Mouse (Mus musculus): Measurements from ENCODE around the gene Pold1. TPM values are rescaled to one million over a fixed set of nuclear protein-coding genes. Genes with fewer than 3 reads are reported as not detected.

Pold1 gene
- polyA plus RNA-seq, 1 experiment from 2014 or later, result 101 TPM

DNA sequence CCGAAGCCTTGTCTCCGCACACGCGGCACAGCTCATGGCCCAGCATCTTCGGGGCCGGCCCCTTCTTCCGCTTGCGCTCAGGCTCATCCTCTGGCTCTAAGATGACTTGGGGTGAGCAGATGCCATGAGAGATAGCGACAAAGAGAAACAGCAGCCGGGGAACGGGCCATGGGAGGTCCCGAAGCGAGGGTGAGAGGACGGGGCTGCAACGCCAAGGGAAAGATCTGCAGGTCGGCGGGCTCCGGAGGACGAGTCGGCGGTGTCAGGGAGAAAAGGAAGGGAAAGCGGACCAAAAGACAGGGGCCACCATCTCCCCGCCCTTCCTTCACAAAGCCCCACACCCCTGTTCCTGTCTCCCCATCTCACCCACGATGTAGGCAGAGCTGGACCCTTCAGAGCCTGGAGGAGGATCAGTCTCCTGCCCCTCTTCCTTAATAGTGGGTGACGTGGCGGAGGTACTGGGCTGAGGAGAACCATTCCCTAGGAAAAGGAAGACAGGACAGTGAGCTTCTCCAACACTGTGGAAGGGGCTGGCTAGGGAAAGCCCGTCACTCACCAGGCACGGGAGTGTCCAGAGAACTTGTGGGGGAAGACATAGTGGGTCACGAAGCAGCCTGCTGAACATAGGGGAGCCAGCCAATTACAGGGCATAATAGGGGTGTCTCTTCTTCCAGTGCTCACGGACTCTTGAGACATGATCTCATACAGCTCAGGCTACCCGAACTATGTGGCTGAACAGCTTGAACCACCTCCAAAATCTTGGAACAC, 3.7 kb upstream of the Pold1 start:
- Histone ChIP-seq H3K36me3 (peaks cover 32% of the 10 kb centered on the region), H3K9me3 (no peaks in the 10 kb centered on the region), H3K27ac (peak overlapping the region; percentile 98; the same call in 1 of the 2 replicates), H3K27me3 (no peaks in the 10 kb centered on the region), H3K9ac (no peak overlapping the region), H3K4me3 (peak overlapping the region; percentile 91), H3K4me2 (replicated peaks) (peak overlapping the region; percentile 69), H3K4me1 (peaks cover 20% of the 10 kb centered on the region)
- 83% methylated on average over 31 of the region's 31 CpGs for WGBS
- ATAC-seq (ENCODE audit: low FRiP score, low read depth), result no peak

DNA sequence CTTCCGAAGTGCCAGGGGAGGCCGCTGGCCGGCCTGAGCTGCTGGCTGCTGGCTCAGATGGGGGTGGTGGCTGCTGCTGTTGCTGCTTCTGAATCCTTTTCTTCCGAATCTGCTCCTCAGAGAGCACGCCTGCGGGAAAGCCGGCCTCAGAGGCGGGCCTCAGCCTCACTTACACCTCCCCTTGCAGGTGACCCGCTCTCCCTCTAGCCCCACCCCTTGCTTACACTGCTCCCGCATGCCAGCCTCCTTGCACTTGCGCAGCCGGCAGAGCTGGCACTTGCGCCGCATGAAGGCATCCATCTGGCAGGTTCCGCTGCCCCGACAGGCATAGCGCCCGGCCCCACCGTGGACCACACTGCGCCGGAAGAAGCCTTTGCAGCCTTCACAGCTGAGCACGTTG, 3.1 kb upstream of the Pold1 start:
- H3K4me2 ChIP-seq (replicated peaks), result no peak overlapping the region
- no peak overlapping the region for H3K4me3 ChIP-seq
- H3K9ac ChIP-seq, result no peak overlapping the region
- no peaks in the 10 kb centered on the region for H3K9me3 ChIP-seq
- peaks cover 32% of the 10 kb centered on the region for H3K36me3 ChIP-seq
- ATAC-seq (ENCODE audit: low FRiP score, low read depth), result no peak
- H3K4me1 ChIP-seq, result peaks cover 26% of the 10 kb centered on the region
- 79% methylated on average over 22 of the region's 22 CpGs for WGBS
- H3K27ac ChIP-seq, result no peak overlapping the region
- H3K27me3 ChIP-seq, result no peaks in the 10 kb centered on the region

DNA sequence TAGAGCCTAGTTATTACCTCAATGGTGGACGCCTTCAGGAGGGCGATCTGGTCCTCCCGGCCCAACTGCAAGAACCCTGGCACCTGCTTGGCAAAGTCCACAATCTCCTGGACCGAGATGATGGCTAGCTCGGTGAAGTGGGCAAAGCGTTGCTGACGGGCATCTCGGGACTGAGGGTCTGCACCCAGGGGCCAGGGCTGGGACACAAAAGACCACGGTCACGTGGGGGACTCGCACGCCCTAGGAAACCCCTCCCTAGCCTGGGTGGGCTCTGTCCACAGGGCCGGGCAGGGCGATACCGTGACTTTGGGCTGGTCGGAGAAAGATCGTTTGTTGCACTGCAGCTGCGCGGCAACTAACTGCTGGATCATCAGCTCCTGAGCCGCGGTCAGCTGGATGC, 2.7 kb upstream of the Pold1 start:
- Histone ChIP-seq H3K36me3 (peaks cover 34% of the 10 kb centered on the region), H3K4me2 (replicated peaks) (no peak overlapping the region), H3K27ac (no peak overlapping the region), H3K9me3 (0 out of 2 replicates have a peak, but pooled peaks cover under 1% of the 10 kb centered on the region), H3K4me1 (peaks cover 26% of the 10 kb centered on the region), H3K4me3 (no peak overlapping the region), H3K27me3 (no peaks in the 10 kb centered on the region), H3K9ac (no peak overlapping the region)
- 90% methylated on average over 21 of the region's 21 CpGs for WGBS
- no peak for ATAC-seq (ENCODE audit: low FRiP score, low read depth)

DNA sequence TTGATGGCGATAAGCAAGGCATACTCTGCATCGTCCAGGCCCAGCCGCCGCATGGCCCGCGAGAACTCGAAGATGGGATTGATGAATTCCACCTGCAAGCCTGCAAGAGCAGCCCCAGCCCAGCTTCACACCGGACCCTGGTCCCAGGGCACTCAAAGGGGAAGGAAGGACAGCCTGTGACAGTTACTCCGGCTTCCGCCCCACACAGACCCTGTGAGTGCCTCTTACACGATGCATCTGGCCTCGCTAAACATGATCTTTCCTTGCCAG, 1.7 kb upstream of the Pold1 start:
- WGBS, result 96% methylated on average over 12 of the region's 12 CpGs
- ATAC-seq (ENCODE audit: low FRiP score, low read depth), result no peak
- Histone ChIP-seq H3K4me2 (replicated peaks) (no peak overlapping the region), H3K4me3 (no peak overlapping the region), H3K4me1 (peaks cover 26% of the 10 kb centered on the region), H3K36me3 (peaks cover 42% of the 10 kb centered on the region), H3K9ac (0 out of 2 replicates have a peak overlapping the region, but pooled peaks have one; percentile 19), H3K27me3 (no peaks in the 10 kb centered on the region), H3K9me3 (peaks cover 5% of the 10 kb centered on the region; the same call in 1 of the 2 replicates), H3K27ac (no peak overlapping the region)

DNA sequence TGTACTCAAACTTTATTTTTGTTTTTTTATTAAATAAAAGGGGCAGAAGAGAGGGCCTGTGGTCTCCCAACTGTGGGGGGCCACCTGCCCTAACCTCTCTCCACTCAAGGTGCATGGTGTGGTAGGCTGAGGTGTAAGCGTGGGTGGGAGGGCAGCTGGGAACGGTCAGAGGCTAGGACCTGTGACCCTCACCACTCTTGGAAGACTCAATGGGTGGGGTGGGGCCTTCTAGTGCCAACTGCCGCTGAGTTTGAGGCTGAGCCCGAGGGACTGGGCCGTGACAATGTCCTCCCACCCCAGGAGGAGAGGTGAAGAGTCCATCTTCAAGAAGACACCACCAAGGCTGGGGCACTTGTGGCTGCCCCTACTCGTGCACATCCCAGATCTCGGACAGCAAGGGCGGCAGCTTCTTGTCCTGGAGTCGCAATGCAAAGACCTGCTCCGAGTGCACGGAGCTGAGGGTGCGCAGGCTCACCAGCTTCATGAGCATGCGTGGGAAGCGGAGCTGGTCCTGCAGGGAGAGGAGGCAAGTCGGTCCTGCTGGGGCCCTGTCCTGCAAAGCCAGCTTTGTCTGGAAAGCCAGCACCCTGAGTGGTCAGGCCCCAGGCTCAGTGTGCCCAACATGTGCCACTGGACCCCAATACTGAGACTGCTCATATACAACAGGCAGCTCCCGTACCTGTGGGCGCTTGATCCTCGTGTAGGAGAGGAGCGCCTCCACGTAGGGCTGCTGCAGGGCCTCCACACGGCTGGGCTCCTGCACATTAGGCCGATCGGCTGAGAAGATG, 1.2 kb upstream of the Pold1 start:
- peaks cover 26% of the 10 kb centered on the region for H3K4me1 ChIP-seq
- no peak overlapping the region for H3K27ac ChIP-seq
- WGBS, result 93% methylated on average over 23 of the region's 23 CpGs
- ATAC-seq (ENCODE audit: low FRiP score, low read depth), result no peak
- no peak overlapping the region for H3K4me3 ChIP-seq
- H3K4me2 ChIP-seq (replicated peaks), result no peak overlapping the region
- H3K9ac ChIP-seq, result no peak overlapping the region
- peaks cover 44% of the 10 kb centered on the region for H3K36me3 ChIP-seq
- H3K27me3 ChIP-seq, result no peaks in the 10 kb centered on the region
- peaks cover 5% of the 10 kb centered on the region; the same call in 1 of the 2 replicates for H3K9me3 ChIP-seq

DNA sequence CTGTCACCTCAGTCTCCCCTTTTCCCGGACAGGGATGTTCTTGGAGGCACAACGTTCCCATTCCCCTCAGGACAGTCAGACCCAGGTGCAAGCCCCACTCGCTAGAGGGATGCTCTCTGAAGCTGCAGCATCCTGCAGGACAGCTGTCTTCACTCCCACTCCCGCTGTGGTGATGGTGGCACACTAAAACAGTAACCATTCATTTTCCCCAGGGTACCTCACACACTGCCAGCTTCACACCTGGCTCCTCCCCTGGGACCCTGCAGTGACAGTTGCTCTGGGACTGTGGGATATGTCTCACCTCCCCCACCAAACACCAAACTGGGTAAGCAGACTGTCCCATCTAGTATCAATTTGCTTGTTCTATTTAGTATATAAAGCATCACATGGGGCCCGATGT, 924 bp downstream of the Pold1 start:
- no peak overlapping the region; the same call in 1 of the 2 replicates for H3K27ac ChIP-seq

DNA sequence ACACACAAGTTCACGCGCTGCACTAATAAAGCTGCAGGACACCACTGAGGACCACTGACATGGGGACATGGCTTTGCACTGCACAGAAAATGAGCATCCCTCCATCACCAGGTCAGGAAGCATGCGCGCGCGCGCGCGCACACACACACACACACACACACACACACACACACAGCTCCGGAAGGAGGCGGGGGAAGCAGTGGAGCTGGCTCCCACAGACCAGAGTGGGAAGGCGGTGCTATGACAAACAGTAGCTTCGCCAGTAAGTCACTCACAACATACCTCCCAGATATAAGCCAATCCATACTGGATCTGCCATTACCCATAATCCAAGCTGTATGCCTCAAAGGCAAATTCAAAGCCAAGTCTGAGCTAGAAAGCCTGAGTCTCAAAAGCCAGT, 1.6 kb downstream of the Pold1 start:
- peaks cover 49% of the 10 kb centered on the region for H3K36me3 ChIP-seq

More for the DNA sequence above, 924 bp downstream of the Pold1 start:
- WGBS, result 27% methylated on average over 5 of the region's 5 CpGs
- H3K36me3 ChIP-seq, result peaks cover 47% of the 10 kb centered on the region
- peak overlapping the region; percentile 66 for H3K4me3 ChIP-seq
- H3K27me3 ChIP-seq, result no peaks in the 10 kb centered on the region
- peak overlapping the region; percentile 85 for H3K4me2 ChIP-seq (replicated peaks)
- H3K4me1 ChIP-seq, result peaks cover 17% of the 10 kb centered on the region
- H3K9me3 ChIP-seq, result peaks cover 5% of the 10 kb centered on the region; the same call in 1 of the 2 replicates
- ATAC-seq (ENCODE audit: low FRiP score, low read depth), result no peak
- H3K9ac ChIP-seq, result peak overlapping the region; percentile 78

DNA sequence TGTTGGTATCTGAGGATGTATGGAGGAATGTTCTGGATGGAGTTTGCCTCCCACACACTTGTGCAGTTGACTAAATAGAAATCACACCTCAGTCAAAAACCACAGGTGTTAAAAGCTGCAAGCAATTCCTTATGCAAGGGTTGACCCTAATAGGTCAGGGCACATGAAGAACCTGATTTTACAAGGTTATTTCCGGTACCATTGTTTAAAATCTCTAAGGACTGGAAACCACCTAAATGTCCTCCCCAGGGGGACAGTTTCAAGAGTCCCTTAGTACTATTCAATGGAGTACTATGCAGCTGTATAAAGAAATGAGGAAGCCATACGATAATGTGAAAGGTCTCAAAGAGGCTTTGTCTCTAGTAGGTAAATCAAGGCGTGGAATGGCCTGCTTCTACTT, 2.4 kb downstream of the Pold1 start:
- WGBS, result over 99% methylated on average over 3 of the region's 3 CpGs
- H3K36me3 ChIP-seq, result peaks cover 49% of the 10 kb centered on the region
- H3K4me2 ChIP-seq (replicated peaks), result 0 out of 2 replicates have a peak overlapping the region, but pooled peaks have one; percentile 85
- H3K27me3 ChIP-seq, result no peaks in the 10 kb centered on the region
- H3K9ac ChIP-seq, result no peak overlapping the region
- peaks cover 5% of the 10 kb centered on the region; the same call in 1 of the 2 replicates for H3K9me3 ChIP-seq
- no peak overlapping the region for H3K27ac ChIP-seq
- H3K4me3 ChIP-seq, result no peak overlapping the region
- H3K4me1 ChIP-seq, result peaks cover 13% of the 10 kb centered on the region
- no peak for ATAC-seq (ENCODE audit: low FRiP score, low read depth)

More for the DNA sequence above, 1.6 kb downstream of the Pold1 start:
- no peak for ATAC-seq (ENCODE audit: low FRiP score, low read depth)
- Histone ChIP-seq H3K27me3 (no peaks in the 10 kb centered on the region), H3K9ac (peak overlapping the region; percentile 78), H3K27ac (no peak overlapping the region), H3K4me1 (peaks cover 13% of the 10 kb centered on the region), H3K4me3 (peak overlapping the region; percentile 66), H3K9me3 (peaks cover 5% of the 10 kb centered on the region; the same call in 1 of the 2 replicates), H3K4me2 (replicated peaks) (peak overlapping the region; percentile 85)
- WGBS, result 95% methylated on average over 13 of the region's 13 CpGs

DNA sequence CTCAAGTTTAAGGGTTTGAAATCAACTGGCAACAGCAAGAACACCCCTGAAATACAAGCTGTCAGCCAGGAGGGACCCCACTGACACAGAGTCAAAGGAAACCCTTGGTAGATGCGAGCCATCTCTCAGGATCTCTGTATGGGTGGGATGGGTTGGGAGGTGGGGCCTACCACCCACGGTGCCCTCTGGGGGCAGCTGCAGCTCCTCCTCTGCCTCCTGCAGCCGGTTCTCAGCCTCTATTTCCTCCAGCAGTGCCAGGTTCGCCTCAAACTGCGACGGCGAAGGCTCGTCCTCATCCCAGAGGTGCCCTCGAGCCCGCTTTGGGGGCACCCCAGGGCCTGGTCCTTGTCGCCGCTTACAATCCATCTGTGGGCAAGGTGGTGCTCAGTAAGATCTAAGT, 5.6 kb downstream of the Pold1 start:
- WGBS, result 77% methylated on average over 12 of the region's 12 CpGs
- Histone ChIP-seq H3K4me2 (replicated peaks) (no peak overlapping the region), H3K4me3 (no peak overlapping the region), H3K27me3 (no peaks in the 10 kb centered on the region), H3K9me3 (peaks cover 5% of the 10 kb centered on the region; the same call in 1 of the 2 replicates), H3K4me1 (peaks cover 13% of the 10 kb centered on the region), H3K27ac (no peak overlapping the region), H3K36me3 (peaks cover 62% of the 10 kb centered on the region), H3K9ac (0 out of 2 replicates have a peak overlapping the region, but pooled peaks have one; percentile 13)
- no peak for ATAC-seq (ENCODE audit: low FRiP score, low read depth)

DNA sequence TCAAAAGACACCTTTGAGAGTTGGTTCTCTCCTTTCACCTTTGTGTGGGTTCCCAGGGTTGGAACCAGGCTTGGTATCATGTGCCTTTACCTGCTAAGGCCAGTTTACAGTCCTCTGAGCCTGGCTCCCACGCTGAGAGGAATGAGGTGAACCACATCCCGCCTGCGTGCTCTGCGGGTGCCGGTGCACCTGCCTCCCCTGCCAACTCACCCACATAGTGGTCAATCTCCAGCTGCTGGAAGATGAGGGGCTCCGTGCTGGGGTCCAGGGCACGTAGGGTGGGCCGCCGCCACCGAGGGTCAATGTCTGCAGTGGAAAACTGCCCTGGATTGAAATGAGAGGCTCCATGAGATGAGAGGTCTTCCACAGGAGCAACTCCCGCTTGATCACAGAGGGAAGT, 6.1 kb downstream of the Pold1 start:
- no peak overlapping the region for H3K4me2 ChIP-seq (replicated peaks)
- H3K4me3 ChIP-seq, result no peak overlapping the region
- peaks cover 5% of the 10 kb centered on the region; the same call in 1 of the 2 replicates for H3K9me3 ChIP-seq
- no peak for ATAC-seq (ENCODE audit: low FRiP score, low read depth)
- H3K27me3 ChIP-seq, result no peaks in the 10 kb centered on the region
- peaks cover 67% of the 10 kb centered on the region for H3K36me3 ChIP-seq
- WGBS, result 93% methylated on average over 11 of the region's 11 CpGs
- peaks cover 8% of the 10 kb centered on the region for H3K4me1 ChIP-seq
- no peak overlapping the region for H3K27ac ChIP-seq
- H3K9ac ChIP-seq, result no peak overlapping the region

DNA sequence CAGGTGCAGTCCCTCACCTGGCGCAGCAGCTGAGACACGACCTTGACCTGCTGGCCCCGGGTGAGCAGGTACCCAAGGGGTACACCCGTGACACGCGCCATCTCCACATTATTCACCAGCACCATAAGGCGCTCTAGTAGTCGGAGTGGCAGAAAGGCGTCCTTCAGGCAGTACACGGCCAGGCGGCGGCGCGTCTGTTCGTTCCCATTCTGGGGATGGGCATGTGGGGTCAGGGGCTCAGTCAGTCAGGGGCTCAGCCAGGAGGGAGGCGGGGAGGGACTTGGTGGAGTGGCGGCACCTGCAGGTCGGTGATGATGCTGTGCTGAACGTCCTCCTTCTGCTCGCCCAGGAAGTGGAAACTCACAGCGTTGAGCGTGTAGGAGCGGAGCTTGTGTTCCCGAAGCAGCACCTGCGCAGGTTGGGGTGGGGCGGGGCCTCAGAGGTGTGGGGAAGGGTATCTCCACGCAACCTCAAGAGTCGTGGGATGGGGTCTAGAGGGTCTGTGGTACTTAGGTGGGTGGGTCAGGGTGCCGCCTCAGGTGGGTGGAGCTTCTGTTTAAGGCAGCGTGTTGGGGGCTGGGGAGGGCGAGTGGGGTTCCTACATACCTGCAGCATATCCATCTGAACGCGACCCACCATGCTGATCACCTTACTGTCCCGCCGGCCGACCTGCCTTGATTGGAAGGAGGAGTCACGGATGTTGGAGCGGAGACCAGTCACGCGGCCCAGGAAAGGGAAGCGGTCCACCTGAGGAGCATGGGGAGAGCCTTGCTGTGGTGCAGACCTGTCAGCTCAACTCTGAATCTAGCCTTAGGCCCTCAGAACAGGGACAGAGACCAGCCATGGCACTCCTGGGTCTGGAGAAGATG, 9.7 kb downstream of the Pold1 start:
- Histone ChIP-seq H3K27me3 (no peaks in the 10 kb centered on the region), H3K4me2 (replicated peaks) (no peak overlapping the region), H3K27ac (no peak overlapping the region), H3K9ac (no peak overlapping the region), H3K36me3 (peaks cover 91% of the 10 kb centered on the region), H3K4me3 (no peak overlapping the region), H3K9me3 (no peaks in the 10 kb centered on the region), H3K4me1 (no peaks in the 10 kb centered on the region)
- WGBS, result 91% methylated on average over 41 of the region's 41 CpGs
- no peak for ATAC-seq (ENCODE audit: low FRiP score, low read depth)
